ENCODE assay signal across 16 mouse cellular contexts in the genomic region with DNA sequence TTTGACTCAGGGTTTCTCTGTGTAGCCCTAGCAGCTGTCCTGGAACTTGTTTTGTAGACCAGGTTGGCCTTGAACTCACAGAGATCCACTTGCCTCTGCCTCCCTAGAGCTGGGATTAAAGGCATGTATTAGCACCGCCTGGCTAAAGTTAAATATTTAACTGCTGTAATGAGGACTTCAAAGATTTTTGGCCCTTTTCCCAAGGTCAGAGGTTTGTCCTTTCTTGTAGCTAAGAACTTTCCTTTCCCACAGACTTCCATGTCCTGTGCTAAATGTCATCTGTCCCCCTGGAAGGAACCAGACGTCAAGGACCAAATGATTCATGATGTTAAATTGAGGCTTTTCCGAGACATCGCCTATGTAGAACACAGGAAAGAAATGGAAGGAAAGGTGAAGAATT. TPM values are rescaled to one million over a fixed set of nuclear protein-coding genes. Genes with fewer than 3 reads are reported as not detected.
A peak's percentile ranks its signal among the peaks of the same experiment; 100 is the strongest.
DNase-seq lines count a peak whose midpoint lies in the region; ATAC-seq and TF ChIP-seq lines count a peak whose summit lies in the region.
"Had no signal": no experiment of that assay in that cellular context is flagged by ENCODE, and none has a peak within 500 bp of the region (broad histone marks: within the 10 kb centered on the region; RNA-seq: fewer than 3 reads in every experiment).

No protein-coding gene starts in this region.

- intact Hi-C loops in heart, postnatal 25 days (cut with DNase I), result loop anchor here (5.0 kb wide), 1 partner anchor 44 kb away; no protein-coding TSS in a partner anchor

- H3K27ac ChIP-seq in heart, embryonic 13.5 days (replicated peaks), result 0 out of 2 replicates have a peak overlapping the region, but pooled peaks have one; percentile 15
- H3K27ac ChIP-seq in liver, adult 2 months (replicated peaks; ENCODE audit: insufficient read depth, low read depth, low read length), result no peak overlapping the region
- H3K27ac ChIP-seq: hindbrain, embryonic 12.5 days; limb, embryonic 10.5 days; liver, embryonic 14.5 days had no signal

- no peak overlapping the region for H3K9ac ChIP-seq in heart, embryonic 13.5 days
- H3K9ac ChIP-seq in liver, adult 2 months (ENCODE audit: low read depth, low read length), result no peak overlapping the region
- H3K9ac ChIP-seq: forebrain, postnatal 0 days; hindbrain, embryonic 12.5 days; liver, embryonic 14.5 days had no signal

- H3K4me3 ChIP-seq in heart, embryonic 13.5 days, result no peak overlapping the region
- no peak overlapping the region for H3K4me3 ChIP-seq in liver, adult 2 months (ENCODE audit: insufficient read depth, low read depth, low read length)
- H3K4me3 ChIP-seq: hindbrain, embryonic 12.5 days; limb, embryonic 10.5 days had no signal

- H3K9me3 ChIP-seq in heart, embryonic 13.5 days, result no peaks in the 10 kb centered on the region
- H3K9me3 ChIP-seq: hindbrain, embryonic 12.5 days; limb, embryonic 10.5 days had no signal

- no peak overlapping the region for H3K4me2 ChIP-seq in heart, embryonic 13.5 days
- H3K4me2 ChIP-seq: hindbrain, embryonic 12.5 days had no signal

- peaks cover 11% of the 10 kb centered on the region; the same call in 1 of the 2 replicates for H3K79me2 ChIP-seq in liver, adult 2 months (ENCODE audit: control insufficient read depth, insufficient read depth, low read length)

- no peak for ATAC-seq in heart, embryonic 13.5 days (ENCODE audit: extremely low read depth, insufficient number of reproducible peaks, low FRiP score, low TSS enrichment)
- no peak for ATAC-seq in monocyte, adult 5-6 weeks (replicated peaks; ENCODE audit: insufficient number of reproducible peaks, low FRiP score, low TSS enrichment, poor library complexity, severe bottlenecking)
- ATAC-seq: activated CD4-positive, CD25-positive, alpha-beta regulatory T cell, adult 4 months; forebrain, postnatal 0 days; Patski had no signal

- DNase-seq in heart, postnatal 25 days (ENCODE audit: low spot score), result no peak
- DNase-seq in liver, adult 2 months (ENCODE audit: extremely low read depth, low read depth, low spot score), result peak; percentile 75
- DNase-seq in liver, result no peak
- peak; percentile 5 to 62 for DNase-seq in adrenal gland, postnatal 36 days
- peak; percentile 42 to 81 for DNase-seq in kidney, postnatal 36 days
- DNase-seq: cerebellum, adult 2 months; forebrain, postnatal 0 days; lung, postnatal 14 days; thymus, postnatal 4 days had no signal

- no peak for TF ChIP-seq CTCF in liver, adult 2 months (IDR thresholded peaks at IDR 0.05; ENCODE audit: low read depth, low read length)

- H3K36me3 ChIP-seq in heart, embryonic 13.5 days, result peaks cover 27% of the 10 kb centered on the region
- H3K36me3 ChIP-seq in liver, adult 2 months (ENCODE audit: control insufficient read depth, insufficient read depth, low read length), result no peaks in the 10 kb centered on the region

- H3K27me3 ChIP-seq in heart, embryonic 13.5 days (replicated peaks), result no peaks in the 10 kb centered on the region
- H3K27me3 ChIP-seq in liver, adult 2 months (ENCODE audit: control insufficient read depth, insufficient read depth, low read length), result no peaks in the 10 kb centered on the region
- H3K27me3 ChIP-seq: hindbrain, embryonic 12.5 days; Patski had no signal

- peaks cover 14% of the 10 kb centered on the region; the same call in 1 of the 2 replicates for H3K4me1 ChIP-seq in heart, embryonic 13.5 days
- H3K4me1 ChIP-seq in liver, adult 2 months (ENCODE audit: control insufficient read depth, insufficient read depth, low read length), result peaks cover under 1% of the 10 kb centered on the region; the same call in 1 of the 2 replicates
- H3K4me1 ChIP-seq: hindbrain, embryonic 12.5 days; limb, embryonic 10.5 days had no signal

- 61% methylated on average over 4 of the region's 4 CpGs for WGBS in heart, embryonic 13.5 days
- 51% methylated on average over 4 of the region's 4 CpGs for WGBS in liver, adult 2 months

- TF ChIP-seq POLR2A in liver, adult 2 months (IDR thresholded peaks at IDR 0.05; ENCODE audit: extremely low read depth, insufficient read depth, low read length), result no peak

RNA-seq across cellular contexts. Expression of a gene that starts 8.3 kb away (rescaled TPM):
- polyA plus RNA-seq in heart, embryonic 13.5 days (2015; fragmentation: Nextera tagmentation; extraction: Ambion mirVana), result 13.8 and 14.8 TPM in 2 replicates
- total RNA-seq in heart, postnatal 25 days (2021), result 10 to 100 TPM; 10.0 to 10.7 TPM
- total RNA-seq in liver, adult 2 months (2014; rRNA removed), result 6.5 and 8.2 TPM in 2 replicates
- polyA plus RNA-seq in liver, adult 2 months (2012; rRNA removed), result 10.6 and 12.4 TPM in 2 replicates
- total RNA-seq in adrenal gland, postnatal 36 days (2021), result 10 to 100 TPM; 47.7 to 53.8 TPM
- total RNA-seq in monocyte, adult 5-6 weeks (2017), result 13.1 to 18.7 TPM (median 16.7 TPM) in 3 replicates

RNA-seq across cellular contexts. Expression of a gene that starts 52.3 kb away (rescaled TPM):
- polyA plus RNA-seq in heart, embryonic 13.5 days (2015; fragmentation: Nextera tagmentation; extraction: Ambion mirVana), result 17.4 and 17.8 TPM in 2 replicates
- total RNA-seq in heart, postnatal 25 days (2021), result 10 to 100 TPM in 1 of 2 experiments, 1 to 10 TPM in 1; 9.9 to 10.1 TPM
- 7.2 and 8.4 TPM in 2 replicates for total RNA-seq in liver, adult 2 months (2014; rRNA removed)
- polyA plus RNA-seq in liver, adult 2 months (2012; rRNA removed), result 3.7 and 4.2 TPM in 2 replicates
- total RNA-seq in adrenal gland, postnatal 36 days (2021), result 10 to 100 TPM; 11.7 to 12.4 TPM
- total RNA-seq in monocyte, adult 5-6 weeks (2017), result 3.8 to 9.4 TPM (median 6.5 TPM) in 3 replicates

Comparison
In these comparisons a context has a peak if more than half of its experiments do, and no peak if none do; other contexts are left out.
1. DNase-seq: peak in liver, adult 2 months (single experiment), adrenal gland, postnatal 36 days (2 of 2) and kidney, postnatal 36 days (2 of 2); none in heart, postnatal 25 days (single experiment) and liver (single experiment).